Mouse (Mus musculus): Measurements from ENCODE around the gene Gm20905.
"Not testable (repeated sequence)": the region's sequence is repeated elsewhere in the genome, so short reads cannot be mapped to it uniquely, and the experiment has no call there.

Gene Gm20905

DNA sequence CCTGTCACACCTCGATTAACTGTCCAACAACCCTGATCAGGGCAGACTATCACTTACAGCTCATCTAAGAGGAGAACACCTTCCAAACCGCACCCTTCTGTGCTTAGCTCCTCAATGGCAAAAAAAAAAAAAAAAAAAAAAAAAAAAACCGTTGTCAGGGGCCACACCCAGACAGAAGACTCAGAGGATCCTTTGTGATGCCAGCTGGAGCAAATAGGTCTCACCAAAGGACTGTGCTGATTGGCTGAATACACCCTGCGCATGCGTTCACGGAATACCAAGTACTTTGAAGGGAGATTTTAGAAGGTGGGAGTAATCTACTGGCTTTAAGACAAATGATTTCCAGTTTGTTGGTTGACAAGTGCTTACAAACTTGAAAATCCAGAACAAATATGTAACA, at the start of gene Gm20905:
TSS of gene Gm20905 (minus strand) at position 101 of the 400 bp plus-strand sequence.
- DNase-seq (ENCODE audit: low spot score in 2 of 2), result not testable (repeated sequence)
